Mouse (Mus musculus) spleen, postnatal 0 days (tissue): ENCODE data around the gene Olfr571. TPM values are rescaled to one million over a fixed set of nuclear protein-coding genes. Genes with fewer than 3 reads are reported as not detected.

ENCODE experiments used
- polyA plus RNA-seq: library from polyadenylated mRNA; unstranded; fragments of >200 nt; fragmentation: Nextera tagmentation; extraction: Ambion mirVana; gene quantifications from 2 replicates; pipeline ENCODE4 v1.2.1, GENCODE M21; 2015

Olfr571 gene
- polyA plus RNA-seq = not detected in 2 replicates

DNA sequence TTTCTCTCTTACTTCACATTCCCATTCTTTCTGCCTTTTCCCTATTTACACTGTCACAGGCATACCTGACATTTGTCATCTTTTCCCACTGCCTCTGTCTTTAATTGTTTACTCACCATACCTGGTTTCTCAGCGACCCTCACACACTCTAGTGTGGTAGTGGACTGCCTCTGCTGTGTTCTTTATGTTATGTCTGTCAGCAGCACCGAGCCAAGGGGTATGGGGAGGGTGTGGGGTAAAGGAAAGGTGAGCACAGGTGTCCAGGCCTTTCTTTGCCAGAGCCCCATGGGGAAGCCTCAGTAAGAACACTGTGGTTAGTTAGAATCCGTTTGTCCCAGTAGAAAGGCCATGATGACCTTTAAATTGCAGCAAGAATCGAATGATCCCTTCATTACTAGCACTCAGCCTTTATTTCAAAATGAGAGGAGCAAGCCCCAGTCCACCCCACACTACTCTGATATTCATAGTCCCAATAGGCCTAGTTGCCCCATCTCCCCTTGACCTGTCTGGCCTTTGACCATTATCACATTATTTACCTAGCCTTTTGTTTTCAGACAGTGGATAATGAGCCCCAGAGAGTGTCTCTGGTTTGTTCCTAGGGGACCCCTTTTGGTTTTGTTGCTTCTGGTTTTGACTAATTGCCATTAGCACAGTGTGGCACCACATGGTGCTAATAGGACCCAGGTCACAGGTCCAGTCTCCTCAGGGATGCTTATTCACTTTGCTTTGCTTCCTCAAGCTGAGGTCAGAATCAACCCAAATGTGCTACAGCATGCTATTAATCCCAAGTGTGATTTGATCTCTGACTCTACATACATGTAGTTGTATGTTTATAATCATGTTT lies at the start of gene Olfr571:
Olfr571 (minus strand) TSS at position 505 of the 844 bp plus-strand sequence.

DNA sequence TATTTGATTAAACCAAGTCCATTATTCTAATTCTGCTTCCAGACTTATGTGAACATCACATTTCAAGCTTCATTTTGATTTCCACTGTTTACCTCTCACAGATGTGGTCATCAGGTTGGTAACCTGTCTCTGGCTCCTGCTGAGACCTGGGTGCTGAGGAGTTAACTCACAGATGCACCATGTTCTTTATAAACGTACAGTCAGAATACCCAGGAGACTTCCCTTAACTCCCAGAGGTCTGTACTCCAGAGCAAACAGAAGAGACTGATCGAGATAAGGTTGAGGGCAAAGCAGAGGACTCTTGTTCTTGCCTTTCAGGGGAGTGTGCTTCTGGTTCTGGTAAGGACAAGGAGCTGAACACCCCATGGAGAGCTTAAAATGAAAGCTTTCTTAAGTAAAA lies 45.0 kb upstream of the Olfr571 start, which contains the start of gene Olfr576:
Olfr576 (plus strand) TSS at position 301 of the 400 bp plus-strand sequence.

DNA sequence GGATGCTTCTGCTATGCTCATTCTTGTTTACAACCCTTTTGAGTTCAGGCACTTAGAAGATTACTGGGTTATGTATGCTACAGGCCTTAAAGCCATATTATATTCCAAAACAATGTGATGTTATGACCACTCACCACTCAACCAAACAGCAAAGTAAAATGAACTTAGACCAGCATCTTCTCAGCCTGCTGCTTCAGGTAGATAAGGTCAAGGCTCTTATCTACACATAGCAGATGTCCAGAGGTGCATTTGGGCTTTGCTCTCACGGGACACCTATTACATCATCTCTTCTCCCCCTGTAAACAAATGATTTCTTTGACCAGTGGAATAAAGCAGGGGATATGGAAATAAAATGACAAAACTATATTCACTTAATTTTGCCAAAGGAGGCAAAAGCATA lies 41.3 kb upstream of the Olfr571 start, which contains the start of gene Olfr575:
Olfr575 (minus strand) TSS at position 183 of the 400 bp plus-strand sequence.

DNA sequence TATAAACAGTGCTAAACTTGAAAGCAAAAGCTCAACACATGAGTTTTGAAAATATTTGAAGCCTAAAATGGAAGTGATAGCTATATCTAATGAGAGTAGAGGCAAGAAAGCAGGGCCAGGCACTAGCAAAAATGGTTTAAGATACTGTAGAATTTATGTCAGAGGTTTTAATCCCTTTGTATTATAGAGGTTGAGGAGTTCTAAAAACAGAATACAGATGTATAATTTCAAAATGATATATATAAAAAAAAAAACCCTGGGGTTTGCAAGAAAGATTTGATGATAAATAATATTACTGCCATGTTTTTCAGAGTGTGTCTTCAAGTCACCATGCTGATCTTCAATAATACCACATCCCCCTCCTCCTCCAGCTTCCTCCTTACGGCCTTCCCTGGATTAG lies 30.8 kb upstream of the Olfr571 start, which contains the start of gene Olfr574:
Olfr574 (plus strand) TSS at position 301 of the 400 bp plus-strand sequence.

DNA sequence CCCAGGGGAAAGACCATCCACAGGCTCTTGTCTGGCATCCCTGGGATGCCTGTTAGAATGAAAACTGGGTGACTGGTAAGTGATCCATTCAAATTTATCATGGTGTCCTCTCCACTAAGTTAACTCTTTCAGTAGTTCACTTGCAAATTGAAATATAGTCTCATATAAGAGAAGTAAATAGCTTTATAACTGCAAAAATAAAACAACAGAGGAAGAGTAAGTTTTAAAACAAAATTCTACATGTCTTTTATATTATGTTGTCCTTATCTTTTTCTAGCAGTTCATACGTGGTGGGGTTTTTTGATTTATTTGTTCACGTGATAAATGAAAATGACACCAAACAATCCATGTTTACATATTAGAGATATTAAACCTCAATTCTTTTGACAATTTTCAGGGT lies 25.1 kb upstream of the Olfr571 start, which contains the start of gene Olfr573-ps1:
Olfr573-ps1 (minus strand) TSS at position 101 of the 400 bp plus-strand sequence.

DNA sequence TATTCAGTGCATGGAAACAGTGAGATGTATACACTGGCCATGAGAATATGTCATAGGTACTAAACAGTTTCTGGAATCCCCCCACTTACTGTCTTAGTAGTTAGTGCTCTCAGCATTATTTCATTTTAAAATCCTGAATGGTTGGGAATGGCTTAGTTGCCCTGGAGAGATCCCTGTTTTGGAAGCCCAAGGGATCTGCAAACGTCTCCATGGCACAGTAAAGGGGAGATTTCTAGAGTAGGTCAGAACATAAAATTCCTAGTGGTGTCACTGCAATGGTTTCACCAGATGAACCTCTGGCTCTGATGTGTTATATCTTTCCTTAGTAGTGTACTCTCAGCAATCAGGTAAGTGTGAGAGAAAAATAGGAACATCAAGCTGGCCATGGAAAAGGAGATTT lies 6.8 kb upstream of the Olfr571 start, which contains the start of gene Olfr572:
Olfr572 (plus strand) TSS at position 301 of the 400 bp plus-strand sequence.

DNA sequence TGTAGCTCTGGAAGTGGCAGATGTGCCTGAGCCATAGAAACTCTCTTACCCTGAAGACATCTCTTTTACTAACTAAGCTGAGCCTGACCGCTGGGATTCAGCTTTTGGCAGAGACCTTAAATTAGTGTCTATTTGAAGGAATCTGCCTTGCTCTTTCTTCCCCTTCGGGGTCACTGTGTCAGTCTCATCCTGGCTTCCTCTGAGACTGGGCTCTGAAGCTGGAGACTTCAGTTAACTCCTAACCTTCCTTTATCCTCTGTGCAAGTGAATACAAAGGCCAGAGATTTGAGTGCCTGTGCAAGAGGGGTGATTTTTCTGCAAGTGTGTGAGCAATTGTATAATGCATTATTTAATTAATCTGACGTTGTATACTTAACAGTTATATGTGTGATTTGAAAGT lies 26.6 kb downstream of the Olfr571 start, which contains the start of gene Olfr569:
Olfr569 (minus strand) TSS at position 101 of the 400 bp plus-strand sequence.

DNA sequence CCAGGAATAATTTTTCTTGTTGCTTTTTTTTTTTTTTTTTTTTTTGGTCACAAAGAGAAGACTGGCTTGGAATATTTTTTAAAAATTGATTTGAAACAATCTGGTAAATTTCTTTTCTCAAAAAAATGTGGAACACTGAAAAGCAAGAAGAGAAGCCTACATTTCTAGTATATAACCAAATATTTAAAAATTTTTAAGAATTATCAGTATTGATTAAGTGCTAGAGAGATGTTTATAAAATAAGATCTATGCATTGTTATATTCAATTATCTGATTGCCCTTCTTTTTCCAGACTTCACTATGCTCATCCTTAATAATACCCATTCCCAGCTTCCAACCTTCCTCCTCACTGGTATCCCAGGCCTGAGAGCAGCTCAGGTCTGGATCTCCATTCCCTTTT lies 40.5 kb downstream of the Olfr571 start, which contains the start of gene Olfr568:
Olfr568 (plus strand) TSS at position 301 of the 400 bp plus-strand sequence.

DNA sequence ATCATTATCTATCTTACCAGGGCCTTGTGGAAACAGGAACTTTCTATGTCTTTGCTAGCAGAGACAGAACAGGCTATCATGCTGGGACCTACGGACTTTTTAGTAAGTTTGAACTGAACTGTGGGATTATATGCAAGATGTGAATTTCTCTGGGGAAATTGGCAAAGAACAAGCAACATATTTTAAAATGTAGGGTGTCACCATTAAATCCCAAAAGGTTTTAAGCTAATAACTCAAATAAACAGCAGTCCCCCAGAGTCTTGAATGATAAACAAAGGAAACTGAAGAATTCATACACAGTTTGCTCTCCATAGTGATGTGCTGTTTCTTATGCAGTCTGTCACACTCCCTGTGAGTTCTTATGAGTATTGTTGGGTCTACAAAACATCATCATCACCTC lies 58.7 kb downstream of the Olfr571 start, which contains the start of gene Olfr566:
Olfr566 (minus strand) TSS at position 101 of the 400 bp plus-strand sequence.

Other genes with a start within 250 kb of the Olfr571 start
- gene Trim68, start 230.2 kb downstream of the Olfr571 start, polyA plus RNA-seq = 3.6 and 4.1 TPM in 2 replicates
- not detected in 2 replicates for gene Olfr557, start 221.6 kb downstream of the Olfr571 start, polyA plus RNA-seq
- 0.06 TPM in 1 of 2 replicates, not detected in the other for gene Olfr558, start 215.3 kb downstream of the Olfr571 start, polyA plus RNA-seq
- gene Olfr33, start 198.5 kb downstream of the Olfr571 start, polyA plus RNA-seq = not detected in 2 replicates
- gene Olfr559, start 190.0 kb downstream of the Olfr571 start, polyA plus RNA-seq = not detected in 2 replicates
- gene Olfr560, start 158.2 kb downstream of the Olfr571 start, polyA plus RNA-seq = not detected in 2 replicates
- not detected in 2 replicates for gene Olfr78, start 158.1 kb downstream of the Olfr571 start, polyA plus RNA-seq
- not detected in 2 replicates for gene Olfr561, start 146.3 kb downstream of the Olfr571 start, polyA plus RNA-seq
- gene Olfr564, start 114.1 kb downstream of the Olfr571 start, polyA plus RNA-seq = not detected in 2 replicates
- gene Olfr566, start 58.8 kb downstream of the Olfr571 start, polyA plus RNA-seq = not detected in 2 replicates
- not detected in 2 replicates for gene Olfr568, start 40.4 kb downstream of the Olfr571 start, polyA plus RNA-seq
- gene Olfr569, start 26.7 kb downstream of the Olfr571 start, polyA plus RNA-seq = not detected in 2 replicates
- gene Olfr570, start 23.0 kb downstream of the Olfr571 start, polyA plus RNA-seq = not detected in 2 replicates
- not detected in 2 replicates for gene Olfr572, start 6.9 kb upstream of the Olfr571 start, polyA plus RNA-seq
- not detected in 2 replicates for gene Olfr573-ps1, start 25.0 kb upstream of the Olfr571 start, polyA plus RNA-seq
- gene Olfr574, start 30.9 kb upstream of the Olfr571 start, polyA plus RNA-seq = not detected in 2 replicates
- not detected in 2 replicates for gene Olfr575, start 41.2 kb upstream of the Olfr571 start, polyA plus RNA-seq
- not detected in 2 replicates for gene Olfr576, start 45.1 kb upstream of the Olfr571 start, polyA plus RNA-seq
- gene Olfr577, start 58.4 kb upstream of the Olfr571 start, polyA plus RNA-seq = not detected in 2 replicates
- not detected in 2 replicates for gene Olfr578, start 71.8 kb upstream of the Olfr571 start, polyA plus RNA-seq
- not detected in 2 replicates for gene Olfr582, start 120.5 kb upstream of the Olfr571 start, polyA plus RNA-seq
- gene Olfr583, start 133.8 kb upstream of the Olfr571 start, polyA plus RNA-seq = not detected in 2 replicates
- gene Olfr584, start 164.3 kb upstream of the Olfr571 start, polyA plus RNA-seq = not detected in 2 replicates
- not detected in 2 replicates for gene Olfr585, start 180.2 kb upstream of the Olfr571 start, polyA plus RNA-seq
- not detected in 2 replicates for gene Olfr586, start 208.1 kb upstream of the Olfr571 start, polyA plus RNA-seq
- gene Olfr588-ps1, start 223.3 kb upstream of the Olfr571 start, polyA plus RNA-seq = not detected in 2 replicates
- not detected in 2 replicates for gene Olfr589, start 238.8 kb upstream of the Olfr571 start, polyA plus RNA-seq